Mouse (Mus musculus) Muller cell, postnatal 12 days (primary cell): ENCODE results near the gene Polh.

ENCODE experiments used
- DNase-seq: peaks from one replicate; pipeline ENCODE4 v3.0.0-alpha.2; 2015; ENCODE audit errors: inconsistent ontology term

Polh gene

GRCm38 (mm10) chr17:46202421-46203071 is at the start of gene Polh, which contains the start of gene Xpo5:
Polh (minus strand) TSS chr17:46202645.
Xpo5 (plus strand) TSS chr17:46202782.
- peak; percentile 99 for DNase-seq

GRCm38 (mm10) chr17:46251174-46251573 is 48.7 kb upstream of the Polh start:
- DNase-seq = no peak

GRCm38 (mm10) chr17:46248189-46248522 is 45.7 kb upstream of the Polh start:
- no peak for DNase-seq

GRCm38 (mm10) chr17:46247512-46248188 is 45.2 kb upstream of the Polh start, which contains the start of the genes Polr1c and Yipf3:
Polr1c (minus strand) TSS chr17:46248054.
Yipf3 (plus strand) TSS chr17:46248080.
- DNase-seq = peak; percentile 91

- no peak for DNase-seq
These were observed 42.1 kb upstream of the Polh start for GRCm38 (mm10) chr17:46244579-46244978.

GRCm38 (mm10) chr17:46243624-46244023 is 41.2 kb upstream of the Polh start:
- no peak for DNase-seq

- DNase-seq = no peak
These were observed 40.5 kb upstream of the Polh start for GRCm38 (mm10) chr17:46242993-46243392.

GRCm38 (mm10) chr17:46242274-46242673 is 39.8 kb upstream of the Polh start:
- DNase-seq = no peak

GRCm38 (mm10) chr17:46241471-46241870 is 39.0 kb upstream of the Polh start:
- DNase-seq = no peak

- no peak for DNase-seq
These were observed 37.2 kb upstream of the Polh start for GRCm38 (mm10) chr17:46239516-46240114.

GRCm38 (mm10) chr17:46237480-46237879 is 35.0 kb upstream of the Polh start:
- DNase-seq = no peak

- no peak for DNase-seq
These were observed 34.6 kb upstream of the Polh start for GRCm38 (mm10) chr17:46237079-46237478.

- DNase-seq = no peak
These were observed 33.6 kb upstream of the Polh start for GRCm38 (mm10) chr17:46236067-46236466.

GRCm38 (mm10) chr17:46227576-46227975 is 25.1 kb upstream of the Polh start:
- DNase-seq = no peak

- no peak for DNase-seq
These were observed 19.2 kb upstream of the Polh start for GRCm38 (mm10) chr17:46221601-46222000.

GRCm38 (mm10) chr17:46210550-46210949 is 8.1 kb upstream of the Polh start:
- DNase-seq = no peak

- no peak for DNase-seq
These were observed 4.2 kb upstream of the Polh start for GRCm38 (mm10) chr17:46206676-46207075.

- DNase-seq = peak; percentile 86
These were observed 633 bp upstream of the Polh start for GRCm38 (mm10) chr17:46203078-46203477.

- no peak for DNase-seq
These were observed 1.3 kb downstream of the Polh start for GRCm38 (mm10) chr17:46201151-46201550.

GRCm38 (mm10) chr17:46188829-46189228 is 13.6 kb downstream of the Polh start:
- DNase-seq = no peak

GRCm38 (mm10) chr17:46182273-46182672 is 20.2 kb downstream of the Polh start:
- DNase-seq = no peak

GRCm38 (mm10) chr17:46170538-46170937 is 31.9 kb downstream of the Polh start:
- no peak for DNase-seq

GRCm38 (mm10) chr17:46168768-46169167 is 33.7 kb downstream of the Polh start:
- DNase-seq = no peak
